Mouse (Mus musculus) limb, embryonic 15.5 days (tissue): ENCODE measurements around the gene Zfp784. TPM values are rescaled to one million over a fixed set of nuclear protein-coding genes. Genes with fewer than 3 reads are reported as not detected.

ENCODE experiments used
- ATAC-seq: fragments of 200-750 bp; cut with Nextera tagmentation; 2 replicates; pipeline ENCODE4 v1.8.0; 2017; ENCODE audit warnings: low read depth, moderate TSS enrichment; ENCODE audit not compliant: insufficient number of reproducible peaks, low FRiP score, low TSS enrichment
- H3K27ac ChIP-seq: fragments of 300-500 bp; sonication (generic); 2 replicates; pipeline ENCODE4 v1.5.1; 2015; ENCODE audit warnings: moderate library complexity, mild to moderate bottlenecking, inconsistent platforms
- H3K27me3 ChIP-seq: fragments of 300-500 bp; sonication (generic); 2 replicates; pipeline ENCODE4 v1.6.1; 2015; ENCODE audit warnings: inconsistent platforms
- H3K36me3 ChIP-seq: fragments of 300-500 bp; sonication (generic); 2 replicates; pipeline ENCODE4 v1.6.1; 2015; ENCODE audit warnings: inconsistent platforms
- H3K4me1 ChIP-seq: fragments of 300-500 bp; sonication (generic); 2 replicates; pipeline ENCODE4 v1.6.1; 2015; ENCODE audit warnings: inconsistent platforms
- H3K4me2 ChIP-seq: fragments of 300-500 bp; sonication (generic); 2 replicates; pipeline ENCODE4 v1.6.1; 2015; ENCODE audit warnings: mild to moderate bottlenecking, inconsistent platforms
- H3K4me3 ChIP-seq: fragments of 300-500 bp; sonication (generic); 2 replicates; pipeline ENCODE4 v1.5.1; 2015; ENCODE audit warnings: mild to moderate bottlenecking, inconsistent platforms
- H3K9ac ChIP-seq: fragments of 300-500 bp; sonication (generic); 2 replicates; pipeline ENCODE4 v1.6.1; 2015; ENCODE audit warnings: inconsistent platforms
- H3K9me3 ChIP-seq: fragments of 300-500 bp; sonication (generic); 2 replicates; pipeline ENCODE4 v1.6.1; 2016; ENCODE audit warnings: inconsistent platforms
- WGBS: fragments of 180-500 bp; shearing (Covaris S2); methylation state at CpG from one replicate; pipeline ENCODE4 v1.1.7; 2015; 5-methylcytosine and 5-hydroxymethylcytosine counted together
- polyA plus RNA-seq: library from polyadenylated mRNA; unstranded; fragments of >200 nt; fragmentation: Nextera tagmentation; extraction: Ambion mirVana; gene quantifications from 2 replicates; pipeline ENCODE4 v1.2.1, GENCODE M21; 2015

The Zfp784 gene
- polyA plus RNA-seq, 1 experiment from 2014 or later, result 7.1 TPM

DNA sequence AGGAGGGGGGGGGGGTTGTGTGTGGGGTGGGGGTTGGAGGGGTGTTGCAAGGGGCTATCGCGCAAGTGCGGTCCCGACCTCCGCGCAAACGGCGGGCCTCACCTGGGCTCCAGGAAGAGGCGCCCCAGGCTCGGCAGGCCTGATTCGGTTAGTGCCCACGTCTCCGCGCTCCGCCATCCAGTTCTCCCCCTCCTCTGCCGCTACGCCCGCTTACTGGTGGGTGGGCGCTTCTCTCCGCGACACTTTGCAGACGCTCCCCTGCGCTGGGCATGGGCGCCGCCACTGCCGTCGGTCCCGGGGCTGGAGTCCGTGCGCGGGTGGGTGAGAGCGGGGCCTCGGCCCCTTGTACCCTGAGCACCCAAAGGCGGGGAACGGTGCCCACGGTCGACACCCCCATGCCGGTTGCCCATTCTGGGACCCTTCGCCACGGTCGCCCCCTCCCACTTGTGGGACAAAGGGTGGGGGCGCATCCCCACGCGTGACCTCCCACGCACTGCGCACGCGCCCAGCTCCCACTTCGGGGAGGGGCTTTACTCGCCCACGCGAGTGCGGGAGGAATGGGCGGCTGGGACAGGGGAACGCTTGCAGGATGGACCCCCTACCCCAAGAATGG, 18.5 kb upstream of the Zfp784 start:
- Histone ChIP-seq H3K4me2 (peak overlapping the region; percentile 84), H3K9me3 (no peaks in the 10 kb centered on the region), H3K9ac (peak overlapping the region; percentile 73), H3K36me3 (no peaks in the 10 kb centered on the region), H3K4me1 (peaks cover 68% of the 10 kb centered on the region), H3K4me3 (peak overlapping the region; percentile 68), H3K27ac (peak overlapping the region; percentile 64), H3K27me3 (peaks cover 45% of the 10 kb centered on the region)
- WGBS, result 1% methylated on average over 55 of the region's 55 CpGs
- ATAC-seq, result no peak

DNA sequence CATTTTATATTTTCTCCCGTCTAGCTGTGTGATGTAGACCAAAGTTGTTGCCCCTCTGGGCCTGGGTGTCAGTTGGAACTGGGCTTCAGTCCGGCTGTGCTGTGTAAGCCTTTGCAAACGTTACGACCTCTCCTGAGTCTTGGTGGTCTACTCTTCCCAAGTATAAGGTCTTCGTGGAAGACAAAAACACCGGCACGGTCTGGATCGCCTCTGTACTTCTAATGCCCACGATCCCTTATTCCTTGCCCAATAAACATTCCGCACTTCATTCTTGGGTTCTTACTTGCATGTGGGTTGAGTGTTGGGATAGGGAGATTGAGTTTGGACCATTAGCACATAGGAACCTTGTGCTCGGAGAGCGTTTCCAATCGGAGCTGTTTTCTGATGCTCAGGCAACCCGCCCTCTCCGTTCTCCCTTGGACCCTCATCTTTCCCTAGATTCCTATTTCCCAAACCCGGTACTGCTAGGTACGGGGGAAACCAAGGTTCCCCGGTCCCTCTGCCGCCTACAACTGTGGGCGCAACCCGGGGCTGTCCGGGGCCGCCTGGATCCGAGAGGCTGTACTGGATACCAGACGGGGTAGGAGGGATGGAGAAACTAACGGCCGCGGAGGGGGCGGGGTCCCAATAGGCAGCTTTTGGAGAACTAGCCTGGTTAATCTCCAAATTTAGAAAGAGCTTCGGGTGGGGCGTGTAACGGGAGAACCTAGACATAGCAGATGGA, 15.4 kb upstream of the Zfp784 start:
- peak overlapping the region; percentile 44; the same call in 1 of the 2 replicates for H3K9ac ChIP-seq
- H3K27me3 ChIP-seq, result peaks cover 45% of the 10 kb centered on the region
- peak overlapping the region; percentile 82 for H3K4me2 ChIP-seq
- no peaks in the 10 kb centered on the region for H3K9me3 ChIP-seq
- no peak for ATAC-seq
- peak overlapping the region; percentile 79 for H3K4me3 ChIP-seq
- 10% methylated on average over 32 of the region's 32 CpGs for WGBS
- H3K36me3 ChIP-seq, result no peaks in the 10 kb centered on the region
- peaks cover 61% of the 10 kb centered on the region for H3K4me1 ChIP-seq
- H3K27ac ChIP-seq, result no peak overlapping the region

DNA sequence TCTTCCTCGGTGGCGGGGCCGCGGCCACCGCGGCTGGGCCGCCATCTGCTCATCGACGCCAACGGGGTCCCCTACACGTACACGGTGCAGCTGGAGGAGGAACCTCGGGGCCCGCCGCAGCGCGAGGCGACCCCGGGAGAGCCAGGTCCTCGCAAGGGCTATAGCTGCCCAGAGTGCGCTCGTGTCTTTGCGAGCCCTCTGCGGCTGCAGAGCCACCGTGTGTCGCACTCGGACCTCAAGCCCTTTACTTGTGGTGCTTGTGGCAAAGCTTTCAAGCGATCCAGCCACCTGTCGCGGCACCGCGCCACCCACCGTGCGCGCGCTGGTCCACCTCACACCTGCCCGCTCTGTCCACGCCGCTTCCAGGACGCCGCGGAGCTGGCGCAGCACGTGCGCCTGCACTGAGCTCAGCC, 14.7 kb upstream of the Zfp784 start:
- H3K4me2 ChIP-seq, result peak overlapping the region; percentile 82
- H3K4me3 ChIP-seq, result peak overlapping the region; percentile 79
- H3K9me3 ChIP-seq, result no peaks in the 10 kb centered on the region
- peak overlapping the region; percentile 78; the same call in 1 of the 2 replicates for H3K9ac ChIP-seq
- H3K27me3 ChIP-seq, result peaks cover 45% of the 10 kb centered on the region
- no peak overlapping the region for H3K27ac ChIP-seq
- peaks cover 56% of the 10 kb centered on the region for H3K4me1 ChIP-seq
- no peak for ATAC-seq
- 4% methylated on average over 40 of the region's 45 CpGs for WGBS
- no peaks in the 10 kb centered on the region for H3K36me3 ChIP-seq

GRCm38 (mm10) chr7:5052438-5052837, 14.2 kb upstream of the Zfp784 start:
- H3K4me3 ChIP-seq, result peak overlapping the region; percentile 79
- H3K9me3 ChIP-seq, result no peaks in the 10 kb centered on the region
- ATAC-seq, result no peak
- peak overlapping the region; percentile 82 for H3K4me2 ChIP-seq
- H3K4me1 ChIP-seq, result peaks cover 51% of the 10 kb centered on the region
- H3K27ac ChIP-seq, result no peak overlapping the region
- H3K27me3 ChIP-seq, result peaks cover 41% of the 10 kb centered on the region
- peak overlapping the region; percentile 78 for H3K9ac ChIP-seq
- 2% methylated on average over 10 of the region's 12 CpGs for WGBS
- no peaks in the 10 kb centered on the region for H3K36me3 ChIP-seq

- no peaks in the 10 kb centered on the region for H3K36me3 ChIP-seq
- H3K27me3 ChIP-seq, result peaks cover 41% of the 10 kb centered on the region
- under 1% methylated on average over 65 of the region's 65 CpGs for WGBS
- peak; percentile 65; the same call in 1 of the 2 replicates for ATAC-seq
- no peaks in the 10 kb centered on the region for H3K9me3 ChIP-seq
- H3K4me1 ChIP-seq, result peaks cover 44% of the 10 kb centered on the region
- H3K4me2 ChIP-seq, result peak within 1 kb of the TSS; percentile 82
- H3K4me3 ChIP-seq, result peak within 1 kb of the TSS; percentile 79
- peak within 1 kb of the TSS; percentile 80 for H3K27ac ChIP-seq
- H3K9ac ChIP-seq, result peak within 1 kb of the TSS; percentile 78
These were observed 13.2 kb upstream of the Zfp784 start, which contains the start of gene Zfp580 for GRCm38 (mm10) chr7:5051193-5052192. Zfp580 (plus strand) TSS chr7:5051538.

- H3K36me3 ChIP-seq, result no peaks in the 10 kb centered on the region
- WGBS, result 23% methylated on average over 2 of the region's 2 CpGs
- no peaks in the 10 kb centered on the region for H3K9me3 ChIP-seq
- H3K9ac ChIP-seq, result no peak overlapping the region
- no peak overlapping the region for H3K4me3 ChIP-seq
- H3K27ac ChIP-seq, result no peak overlapping the region
- H3K4me1 ChIP-seq, result peaks cover 14% of the 10 kb centered on the region
- H3K4me2 ChIP-seq, result no peak overlapping the region
- no peak for ATAC-seq
- H3K27me3 ChIP-seq, result peaks cover 4% of the 10 kb centered on the region; the same call in 1 of the 2 replicates
These were observed 9.1 kb upstream of the Zfp784 start for GRCm38 (mm10) chr7:5047313-5047712.

DNA sequence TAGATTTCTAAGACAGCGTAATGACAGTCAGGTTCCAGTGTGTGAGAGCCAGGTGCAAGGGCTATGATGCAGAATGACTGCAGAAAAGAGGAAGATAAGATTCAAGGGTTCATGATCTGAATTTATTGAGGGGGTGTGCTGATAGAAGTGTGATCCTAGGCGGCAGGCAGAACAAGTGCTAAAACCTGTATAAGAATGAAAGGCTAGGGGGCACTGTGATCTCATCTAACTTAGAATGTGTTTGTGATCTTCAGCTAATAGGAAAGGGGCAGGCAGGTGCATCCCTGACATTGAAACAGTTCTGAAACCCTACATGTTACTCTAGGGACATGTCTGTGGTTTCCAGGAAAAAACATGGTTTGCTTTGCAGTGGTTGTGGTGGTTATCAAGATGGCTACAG, 7.9 kb upstream of the Zfp784 start:
- no peaks in the 10 kb centered on the region for H3K27me3 ChIP-seq
- no peak overlapping the region for H3K27ac ChIP-seq
- ATAC-seq, result no peak
- WGBS, result 73% methylated on average over 2 of the region's 2 CpGs
- H3K9ac ChIP-seq, result no peak overlapping the region
- no peak overlapping the region for H3K4me3 ChIP-seq
- H3K4me2 ChIP-seq, result no peak overlapping the region
- H3K4me1 ChIP-seq, result peaks cover 8% of the 10 kb centered on the region
- no peaks in the 10 kb centered on the region for H3K9me3 ChIP-seq
- H3K36me3 ChIP-seq, result 0 out of 2 replicates have a peak, but pooled peaks cover 5% of the 10 kb centered on the region

GRCm38 (mm10) chr7:5044981-5045380, 6.7 kb upstream of the Zfp784 start:
- no peak for ATAC-seq
- WGBS, result 82% methylated on average over 2 of the region's 2 CpGs
- H3K4me2 ChIP-seq, result no peak overlapping the region
- no peak overlapping the region for H3K4me3 ChIP-seq
- H3K9ac ChIP-seq, result no peak overlapping the region
- H3K27ac ChIP-seq, result no peak overlapping the region
- H3K36me3 ChIP-seq, result 0 out of 2 replicates have a peak, but pooled peaks cover 5% of the 10 kb centered on the region
- no peaks in the 10 kb centered on the region for H3K4me1 ChIP-seq
- H3K9me3 ChIP-seq, result no peaks in the 10 kb centered on the region
- H3K27me3 ChIP-seq, result no peaks in the 10 kb centered on the region

- H3K4me2 ChIP-seq, result peak overlapping the region; percentile 46
- H3K4me1 ChIP-seq, result peaks cover 3% of the 10 kb centered on the region; the same call in 1 of the 2 replicates
- peak overlapping the region; percentile 70 for H3K4me3 ChIP-seq
- no peaks in the 10 kb centered on the region for H3K27me3 ChIP-seq
- ATAC-seq, result no peak
- peaks cover 33% of the 10 kb centered on the region for H3K36me3 ChIP-seq
- peak overlapping the region; percentile 98 for H3K27ac ChIP-seq
- peak overlapping the region; percentile 71; the same call in 1 of the 2 replicates for H3K9ac ChIP-seq
- WGBS, result 27% methylated on average over 5 of the region's 5 CpGs
- H3K9me3 ChIP-seq, result 0 out of 2 replicates have a peak, but pooled peaks cover 7% of the 10 kb centered on the region
These were observed 694 bp upstream of the Zfp784 start for GRCm38 (mm10) chr7:5038940-5039339.

- Histone ChIP-seq H3K4me1 (peaks cover 3% of the 10 kb centered on the region; the same call in 1 of the 2 replicates), H3K27ac (peak overlapping the region; percentile 98; the same call in 1 of the 2 replicates), H3K9ac (no peak overlapping the region; the same call in 1 of the 2 replicates), H3K4me3 (peak overlapping the region; percentile 70), H3K36me3 (peaks cover 48% of the 10 kb centered on the region), H3K9me3 (0 out of 2 replicates have a peak, but pooled peaks cover 7% of the 10 kb centered on the region), H3K4me2 (peak overlapping the region; percentile 46), H3K27me3 (no peaks in the 10 kb centered on the region)
- no peak for ATAC-seq
- WGBS, result 89% methylated on average over 8 of the region's 8 CpGs
These were observed 779 bp downstream of the Zfp784 start for GRCm38 (mm10) chr7:5037467-5037866.

DNA sequence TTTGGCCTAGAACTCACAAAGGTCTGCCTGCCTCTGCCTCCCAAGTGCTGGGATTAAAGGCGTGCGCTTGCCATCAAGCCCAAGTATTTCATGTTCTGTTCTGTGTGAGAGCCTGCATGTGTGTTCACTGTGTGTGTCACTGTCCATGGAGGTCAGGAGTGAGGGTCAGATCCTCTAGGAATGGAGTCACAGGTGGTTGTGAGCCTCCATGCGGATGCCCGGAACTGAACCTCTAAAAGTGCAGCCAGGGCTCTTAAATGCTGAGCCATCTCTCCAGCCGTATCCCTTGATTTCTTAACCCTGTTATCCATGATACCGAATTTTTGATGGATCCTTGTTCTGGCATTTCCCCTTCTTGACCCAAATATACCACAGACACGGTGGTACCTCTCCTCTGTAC, 1.2 kb downstream of the Zfp784 start:
- Histone ChIP-seq H3K4me2 (no peak overlapping the region), H3K27ac (no peak overlapping the region), H3K4me3 (no peak overlapping the region), H3K9ac (no peak overlapping the region), H3K9me3 (peaks cover 7% of the 10 kb centered on the region; the same call in 1 of the 2 replicates), H3K4me1 (peaks cover 3% of the 10 kb centered on the region; the same call in 1 of the 2 replicates), H3K27me3 (no peaks in the 10 kb centered on the region), H3K36me3 (peaks cover 52% of the 10 kb centered on the region)
- no peak for ATAC-seq
- WGBS, result 92% methylated on average over 7 of the region's 7 CpGs
